ENCODE assay signal across 24 mouse cellular contexts in genomic region chr4:7154256-7154655, GRCm38 (mm10).
DNase-seq lines count a peak whose midpoint lies in the region; ATAC-seq lines count a peak whose summit lies in the region.
"Had no signal": no experiment of that assay in that cellular context is flagged by ENCODE, and none has a peak within 500 bp of the region (broad histone marks: within the 10 kb centered on the region; RNA-seq: fewer than 3 reads in every experiment).

No protein-coding gene starts in this region.

- no peaks in the 10 kb centered on the region for H3K9me3 ChIP-seq in heart, embryonic 11.5 days (replicated peaks; ENCODE audit: control insufficient read depth, low read length)
- no peaks in the 10 kb centered on the region for H3K9me3 ChIP-seq in forebrain, embryonic 12.5 days
- H3K9me3 ChIP-seq in neural tube, embryonic 15.5 days (replicated peaks) = no peaks in the 10 kb centered on the region
- H3K9me3 ChIP-seq: embryonic facial prominence, embryonic 15.5 days; forebrain, embryonic 10.5 days; G1E; hindbrain, embryonic 12.5 days had no signal

- no peaks in the 10 kb centered on the region for H3K27me3 ChIP-seq in heart, embryonic 11.5 days (ENCODE audit: control insufficient read depth, insufficient read depth, low read length)
- no peaks in the 10 kb centered on the region for H3K27me3 ChIP-seq in splenic B cell, adult 2 months (ENCODE audit: control insufficient read depth, insufficient read depth, low read length, poor library complexity, severe bottlenecking)
- no peaks in the 10 kb centered on the region for H3K27me3 ChIP-seq in forebrain, embryonic 12.5 days
- H3K27me3 ChIP-seq in neural tube, embryonic 15.5 days (replicated peaks) = no peaks in the 10 kb centered on the region
- H3K27me3 ChIP-seq: embryonic facial prominence, embryonic 15.5 days; hindbrain, embryonic 12.5 days had no signal

- no peaks in the 10 kb centered on the region for H3K36me3 ChIP-seq in heart, embryonic 11.5 days (ENCODE audit: control insufficient read depth, insufficient read depth, low read length)
- H3K36me3 ChIP-seq in splenic B cell, adult 2 months (ENCODE audit: control insufficient read depth, insufficient read depth, low read length, poor library complexity, severe bottlenecking) = no peaks in the 10 kb centered on the region
- no peaks in the 10 kb centered on the region for H3K36me3 ChIP-seq in forebrain, embryonic 12.5 days (replicated peaks)
- H3K36me3 ChIP-seq in neural tube, embryonic 15.5 days = no peaks in the 10 kb centered on the region
- H3K36me3 ChIP-seq: embryonic facial prominence, embryonic 15.5 days; forebrain, embryonic 10.5 days; G1E; hindbrain, embryonic 12.5 days had no signal

- peak; percentile 6 for DNase-seq in heart, adult 8-10 months (ENCODE audit: low spot score)
- peak; percentile 50 for DNase-seq in R1 (ENCODE audit: low read depth, low spot score)
- peak; percentile 19 for DNase-seq in splenic B cell, adult 2 months (ENCODE audit: low read depth, low spot score)
- no peak for DNase-seq in thymus, adult 18-20 months
- DNase-seq: adrenal gland, adult 2 months; adrenal gland, postnatal 25 days; cerebellum, adult 2 months; cerebellum, postnatal 10 days; embryo, embryonic 11 days; gastrocnemius, postnatal 14 days; heart, postnatal 10 days; heart, postnatal 4 days had no signal

- H3K4me1 ChIP-seq in heart, embryonic 11.5 days (ENCODE audit: control insufficient read depth, insufficient read depth, low read length) = no peaks in the 10 kb centered on the region
- H3K4me1 ChIP-seq in forebrain, embryonic 12.5 days = no peaks in the 10 kb centered on the region
- no peaks in the 10 kb centered on the region for H3K4me1 ChIP-seq in neural tube, embryonic 15.5 days
- H3K4me1 ChIP-seq: embryonic facial prominence, embryonic 15.5 days; forebrain, embryonic 10.5 days; hindbrain, embryonic 12.5 days had no signal

- no peak for ATAC-seq in heart, embryonic 11.5 days (replicated peaks; ENCODE audit: insufficient number of reproducible peaks, low FRiP score, low TSS enrichment)
- peak; percentile 99 for ATAC-seq in granulocyte monocyte progenitor cell, adult 5-6 weeks (replicated peaks; ENCODE audit: poor library complexity, severe bottlenecking)
- no peak for ATAC-seq in forebrain, embryonic 12.5 days (ENCODE audit: low FRiP score)
- ATAC-seq in neural tube, embryonic 15.5 days (ENCODE audit: low FRiP score) = no peak
- ATAC-seq: activated CD4-positive, CD25-positive, alpha-beta regulatory T cell, adult 4 months; forebrain, embryonic 16.5 days; hindbrain, postnatal 0 days had no signal

- no peak overlapping the region for H3K9ac ChIP-seq in heart, embryonic 11.5 days (ENCODE audit: low read depth, low read length)
- no peak overlapping the region for H3K9ac ChIP-seq in forebrain, embryonic 12.5 days
- no peak overlapping the region for H3K9ac ChIP-seq in neural tube, embryonic 15.5 days (replicated peaks)
- H3K9ac ChIP-seq: embryonic facial prominence, embryonic 15.5 days; hindbrain, embryonic 12.5 days had no signal

- no peak overlapping the region for H3K4me2 ChIP-seq in heart, embryonic 11.5 days
- no peak overlapping the region for H3K4me2 ChIP-seq in forebrain, embryonic 12.5 days
- no peak overlapping the region for H3K4me2 ChIP-seq in neural tube, embryonic 15.5 days
- H3K4me2 ChIP-seq: embryonic facial prominence, embryonic 15.5 days; hindbrain, embryonic 12.5 days had no signal

- H3K27ac ChIP-seq in heart, embryonic 11.5 days (ENCODE audit: low read depth, low read length) = no peak overlapping the region
- H3K27ac ChIP-seq in forebrain, embryonic 12.5 days = no peak overlapping the region
- H3K27ac ChIP-seq in neural tube, embryonic 15.5 days (replicated peaks) = no peak overlapping the region
- H3K27ac ChIP-seq: embryonic facial prominence, embryonic 15.5 days; forebrain, embryonic 10.5 days; hindbrain, embryonic 12.5 days; hindbrain, postnatal 0 days had no signal

- WGBS in heart, embryonic 11.5 days (ENCODE audit: insufficient replicate concordance) = 64% methylated on average over 3 of the region's 3 CpGs
- 55% methylated on average over 3 of the region's 3 CpGs for WGBS in forebrain, embryonic 12.5 days
- 44% methylated on average over 3 of the region's 3 CpGs for WGBS in neural tube, embryonic 15.5 days

- no peak overlapping the region for H3K4me3 ChIP-seq in heart, embryonic 11.5 days (ENCODE audit: low read depth, low read length)
- H3K4me3 ChIP-seq in forebrain, embryonic 12.5 days (replicated peaks) = no peak overlapping the region
- H3K4me3 ChIP-seq in neural tube, embryonic 15.5 days (replicated peaks) = no peak overlapping the region
- H3K4me3 ChIP-seq: embryonic facial prominence, embryonic 15.5 days; erythroblast, embryonic 14.5 days; forebrain, embryonic 10.5 days; hindbrain, embryonic 12.5 days had no signal

Comparison
In these comparisons a context has a peak if more than half of its experiments do, and no peak if none do; other contexts are left out.
1. DNase-seq: peak in heart, adult 8-10 months (single experiment), R1 (single experiment) and splenic B cell, adult 2 months (single experiment); none in thymus, adult 18-20 months (0 of 2).